Mouse (Mus musculus) kidney, postnatal 36 days (tissue): ENCODE results near the gene Zfp687.
"Not testable (repeated sequence)": the region's sequence is repeated elsewhere in the genome, so short reads cannot be mapped to it uniquely, and the experiment has no call there.

Experiments
- DNase-seq, 2 experiments: peaks; one replicate each; pipeline ENCODE4 v3.0.0; 2021 to 2022; ENCODE audit warnings: mixed read lengths in 2 of 2

Gene Zfp687

DNA sequence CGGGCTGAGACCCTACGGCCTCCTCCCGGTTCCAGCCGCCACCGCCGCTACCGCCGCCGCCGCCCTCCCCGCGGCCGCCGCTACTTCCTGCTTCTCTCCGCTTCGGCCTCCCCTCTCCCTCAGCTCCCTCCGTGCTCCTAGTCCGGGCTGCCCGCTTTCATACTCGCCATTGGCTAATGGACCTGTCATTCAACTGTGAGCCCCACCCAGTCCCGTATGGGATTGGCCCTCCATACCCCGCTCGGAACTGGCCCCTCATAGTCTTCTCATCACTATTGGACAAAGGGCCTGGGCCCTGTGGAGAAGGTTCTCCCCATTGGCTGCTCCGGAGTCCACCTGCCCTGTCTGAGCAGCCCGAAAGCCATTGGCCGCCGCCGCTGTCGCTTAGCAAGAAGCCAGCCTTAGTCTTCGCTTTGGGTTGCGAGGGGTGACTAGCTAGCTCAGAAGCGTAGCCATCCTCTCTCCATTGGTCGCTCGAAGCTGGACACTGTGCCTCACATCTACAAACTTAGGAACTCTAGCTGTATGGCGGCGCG lies at the start of gene Zfp687:
TSS of gene Zfp687 (minus strand) at position 112 of the 536 bp plus-strand sequence.
- DNase-seq, result peak; percentile 98 to 100

GRCm38 (mm10) chr3:95063741-95064140 lies 48.5 kb upstream of the Zfp687 start:
- DNase-seq, result no peak

GRCm38 (mm10) chr3:95058078-95058477 lies 42.8 kb upstream of the Zfp687 start:
- no peak for DNase-seq

DNA sequence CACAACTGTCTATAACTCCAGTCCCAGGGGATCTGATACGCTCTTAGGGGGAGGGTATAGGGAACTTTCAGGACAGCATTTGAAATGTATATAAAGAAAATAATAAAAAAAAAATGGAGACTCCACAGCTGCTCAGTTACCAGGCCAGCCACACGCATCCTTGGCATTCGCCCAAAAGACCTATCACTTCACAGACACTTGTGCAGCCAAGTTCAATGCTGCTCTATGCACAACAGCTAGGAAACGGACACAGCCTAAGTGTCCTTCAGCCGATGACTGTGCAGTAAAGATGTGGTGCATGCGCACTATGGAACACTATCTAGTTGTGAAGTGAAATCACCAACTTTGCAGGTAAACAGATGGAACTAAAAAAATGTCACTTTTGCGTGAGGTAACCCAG lies 41.0 kb upstream of the Zfp687 start:
- no peak for DNase-seq

DNA sequence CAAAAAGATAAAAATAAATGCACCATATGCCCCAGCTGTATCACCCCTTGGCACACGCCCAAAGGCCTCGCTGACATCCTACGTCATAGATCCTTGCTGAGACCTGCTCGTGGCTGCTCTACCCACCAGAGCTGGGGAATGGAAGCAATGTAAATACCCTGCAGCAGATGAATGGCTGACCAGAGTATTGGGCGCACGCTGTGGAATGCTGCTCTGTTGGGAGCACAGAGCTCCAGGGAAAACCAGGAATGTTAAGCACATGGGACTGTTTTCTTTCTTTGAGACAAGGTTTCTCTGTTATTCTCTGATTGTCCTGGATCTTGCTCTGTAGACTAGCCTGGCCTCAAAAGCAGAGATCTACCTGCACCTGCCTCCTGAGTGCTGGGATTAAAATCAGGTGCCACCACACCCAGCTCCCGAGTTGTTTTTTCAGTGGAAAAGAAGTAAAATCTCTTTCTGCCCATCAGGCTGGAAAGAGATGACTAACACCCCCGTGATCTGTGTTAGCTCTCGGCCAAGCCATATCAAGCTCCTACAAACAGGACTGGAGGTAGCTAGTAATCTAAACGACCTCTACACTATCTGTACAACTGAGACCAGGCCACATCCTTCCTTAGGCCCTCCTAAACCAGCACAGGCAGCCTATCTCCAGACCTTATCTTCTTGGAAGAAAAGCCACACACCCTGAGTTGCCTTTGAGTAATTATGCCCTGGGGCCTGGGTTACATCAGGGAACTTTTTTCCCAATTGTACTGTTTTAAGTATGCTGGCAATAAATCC lies 39.4 kb upstream of the Zfp687 start:
- peak in 1 of 2 experiments; percentile 23 for DNase-seq

DNA sequence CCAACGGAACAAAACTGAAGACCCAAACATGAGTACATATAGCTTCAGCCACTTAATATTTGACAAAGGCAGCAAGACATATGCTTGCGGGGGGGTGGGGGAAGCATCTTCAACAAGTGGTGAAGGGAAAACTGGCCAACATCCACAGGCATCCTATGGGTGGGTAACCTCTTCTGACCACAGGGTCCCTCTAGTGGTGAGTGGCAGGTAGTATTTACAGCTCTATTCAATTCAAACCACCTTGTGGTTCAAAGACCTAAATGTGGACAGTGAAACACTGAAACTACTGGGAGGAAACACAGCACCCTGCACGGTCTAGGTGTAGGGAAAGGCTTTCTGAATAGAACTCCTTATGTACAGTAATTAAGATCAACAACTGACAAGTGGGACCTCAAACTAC lies 38.5 kb upstream of the Zfp687 start:
- peak; percentile 48 to 58 for DNase-seq

GRCm38 (mm10) chr3:95052959-95053358 lies 37.7 kb upstream of the Zfp687 start:
- peak; percentile 68 to 72 for DNase-seq

DNA sequence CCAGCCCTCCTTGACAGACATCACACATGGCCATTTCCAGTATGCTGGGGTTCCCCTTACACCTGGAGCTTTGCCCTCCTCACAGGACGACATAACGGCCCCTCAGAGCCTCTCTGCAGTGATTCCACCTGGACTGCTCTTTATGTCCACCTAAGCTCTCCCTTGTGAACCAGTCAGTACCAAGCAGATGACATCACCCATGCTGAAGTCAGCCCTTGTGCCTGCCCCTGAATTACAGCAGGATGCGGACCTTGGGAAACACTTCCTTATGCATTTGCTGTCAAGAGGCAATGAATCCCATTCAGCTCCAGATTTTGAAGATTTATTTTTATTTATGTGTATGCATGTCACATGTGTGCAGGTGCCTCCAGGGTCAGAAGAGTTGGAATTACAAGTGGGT lies 32.7 kb upstream of the Zfp687 start:
- no peak for DNase-seq

DNA sequence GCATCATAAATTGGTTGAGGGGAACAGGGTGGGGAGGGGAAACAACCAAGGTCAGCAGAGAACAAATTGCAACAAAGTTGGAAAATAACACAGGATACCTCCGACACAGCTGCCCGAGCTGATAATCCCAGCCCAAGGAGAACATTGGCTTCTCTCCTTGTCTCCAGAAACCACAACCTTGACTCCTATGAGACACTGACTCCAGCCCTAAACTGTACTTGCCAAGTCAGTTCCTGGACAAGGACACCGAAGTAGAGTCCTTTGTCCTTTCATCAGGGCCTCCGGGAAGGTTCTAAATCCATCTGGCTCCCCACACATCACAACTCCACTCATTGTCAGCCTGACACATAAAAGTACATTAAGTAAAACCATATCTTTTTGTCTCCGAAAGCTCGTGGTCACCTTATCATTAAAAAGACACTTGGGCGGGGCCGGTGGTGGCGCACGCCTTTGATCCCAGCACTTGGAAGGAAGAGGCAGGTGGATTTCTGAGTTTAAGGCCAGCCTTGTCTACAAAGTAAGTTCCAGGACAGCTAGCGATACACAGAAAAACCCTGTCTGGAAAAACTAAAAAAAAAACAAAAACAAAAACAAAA lies 31.3 kb upstream of the Zfp687 start:
- no peak for DNase-seq

DNA sequence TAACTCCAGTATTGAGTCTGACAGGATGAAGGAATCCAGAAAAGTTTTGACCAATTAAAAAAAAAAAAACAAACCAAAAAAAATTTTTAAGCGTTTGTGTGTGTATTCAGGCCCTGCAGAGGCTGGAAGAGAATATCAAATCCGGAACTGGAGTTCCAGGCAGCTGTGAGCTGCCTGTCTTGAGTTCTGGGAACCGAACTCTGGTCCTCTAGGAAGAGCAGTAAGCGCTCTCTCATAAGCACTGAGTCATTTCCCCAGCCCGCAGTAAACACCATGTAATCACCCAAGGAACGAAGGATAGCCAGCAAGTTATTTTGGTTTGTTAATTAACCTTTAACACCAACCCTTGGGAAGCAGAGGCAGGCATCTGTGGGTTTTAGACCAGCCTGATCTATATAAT lies 28.0 kb upstream of the Zfp687 start:
- DNase-seq, result no peak

DNA sequence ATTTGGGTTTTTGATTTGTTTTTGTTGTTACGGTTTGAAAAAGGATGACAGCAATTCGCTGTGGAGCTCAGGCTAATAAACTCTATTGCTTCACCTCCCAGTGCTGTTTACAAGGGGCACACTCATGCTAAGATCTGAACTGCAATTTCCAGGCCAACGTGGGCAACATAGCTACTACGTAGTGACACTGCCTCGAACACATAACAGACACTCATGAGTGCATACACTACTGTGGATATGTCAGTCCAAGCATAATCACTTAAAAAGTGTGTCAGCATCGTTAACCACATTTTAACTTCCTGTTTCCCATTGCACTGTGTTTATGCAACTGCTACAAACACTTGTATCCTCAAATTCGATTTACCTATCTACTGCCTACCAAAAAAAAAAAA lies 27.6 kb upstream of the Zfp687 start:
- DNase-seq, result no peak

- DNase-seq, result peak; percentile 99
These were observed 27.1 kb upstream of the Zfp687 start, which contains the start of gene Psmd4 for GRCm38 (mm10) chr3:95042166-95042837. Gene Psmd4, minus strand, starts transcription at chr3:95042614.

DNA sequence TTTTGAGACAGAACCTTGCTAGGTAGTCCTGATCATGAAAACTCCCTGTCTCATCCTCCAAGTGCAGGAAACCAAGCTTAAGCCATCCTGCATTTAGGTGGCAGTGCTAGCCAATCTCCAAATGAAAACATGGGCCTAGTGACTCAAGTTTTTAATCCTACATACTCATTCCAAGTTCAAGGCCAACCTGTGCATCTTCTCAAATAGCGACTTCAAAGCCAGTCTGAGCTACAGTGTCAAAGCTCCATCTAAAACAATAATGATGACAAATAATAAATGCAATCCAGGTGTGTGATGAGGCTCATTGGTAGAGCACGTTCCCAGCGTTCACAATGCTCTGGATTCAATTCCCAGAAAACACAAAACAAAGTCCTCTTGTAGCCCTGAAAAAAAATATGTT lies 26.4 kb upstream of the Zfp687 start:
- no peak for DNase-seq

GRCm38 (mm10) chr3:95029953-95030352 lies 14.7 kb upstream of the Zfp687 start:
- no peak for DNase-seq

DNA sequence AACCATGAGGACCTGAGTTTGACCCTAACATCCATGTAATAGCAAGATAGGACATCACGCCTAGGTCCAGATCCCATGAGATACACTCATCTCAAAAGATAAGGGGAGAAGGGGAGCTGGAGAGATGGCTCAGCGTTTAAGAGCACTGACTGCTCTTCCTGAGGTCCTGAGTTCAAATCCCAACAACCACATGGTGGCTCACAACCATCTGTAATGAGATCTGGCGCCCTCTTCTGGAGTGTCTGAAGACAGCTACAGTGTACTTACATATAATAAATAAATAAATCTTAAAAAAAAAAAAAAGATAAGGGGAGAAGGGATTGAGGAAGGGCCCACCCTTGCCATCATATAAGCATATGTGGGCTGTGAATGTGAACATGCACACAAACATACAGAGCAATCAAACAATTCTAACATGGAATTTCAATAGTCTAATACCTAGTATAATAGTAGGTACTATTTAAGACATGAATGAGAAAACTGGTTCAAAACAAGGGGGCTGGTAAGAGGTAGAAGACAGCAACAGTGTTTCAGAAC lies 14.1 kb upstream of the Zfp687 start:
- DNase-seq, result not testable (repeated sequence)

GRCm38 (mm10) chr3:95028603-95029002 lies 13.4 kb upstream of the Zfp687 start:
- no peak for DNase-seq

- DNase-seq, result no peak
These were observed 12.5 kb upstream of the Zfp687 start for GRCm38 (mm10) chr3:95027701-95028100.

DNA sequence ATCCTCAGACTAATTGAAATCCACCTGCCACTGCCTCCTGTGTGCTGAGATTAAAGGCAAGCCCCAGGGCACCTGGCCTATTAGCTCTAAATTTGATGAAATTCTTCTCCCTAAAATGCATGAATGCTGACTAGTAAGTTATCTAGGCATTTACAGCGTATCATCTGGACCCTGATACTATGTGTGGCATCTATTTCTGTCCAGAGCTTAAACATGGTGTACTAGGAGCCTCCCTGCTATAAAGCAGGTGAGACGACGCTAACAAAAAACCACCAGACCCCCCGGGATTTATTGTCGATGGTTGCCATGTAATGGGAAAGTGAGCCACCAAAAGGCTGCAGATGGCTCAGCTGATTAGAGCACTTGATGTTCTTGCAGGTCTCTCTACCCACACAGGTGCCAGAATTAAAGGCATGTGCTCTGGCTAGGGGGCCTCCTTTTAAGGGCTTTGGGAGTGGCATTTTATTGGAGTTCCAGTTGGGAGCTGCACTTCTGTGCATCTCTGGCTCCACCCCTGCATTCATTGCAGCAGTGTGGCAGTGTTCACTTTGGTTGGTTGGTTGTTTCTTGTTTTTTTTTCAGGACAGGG lies 11.9 kb upstream of the Zfp687 start:
- DNase-seq, result no peak

- DNase-seq, result no peak
These were observed 10.0 kb upstream of the Zfp687 start for GRCm38 (mm10) chr3:95025202-95025601.

GRCm38 (mm10) chr3:95024551-95024950 lies 9.3 kb upstream of the Zfp687 start:
- peak; percentile 17 to 27 for DNase-seq

DNA sequence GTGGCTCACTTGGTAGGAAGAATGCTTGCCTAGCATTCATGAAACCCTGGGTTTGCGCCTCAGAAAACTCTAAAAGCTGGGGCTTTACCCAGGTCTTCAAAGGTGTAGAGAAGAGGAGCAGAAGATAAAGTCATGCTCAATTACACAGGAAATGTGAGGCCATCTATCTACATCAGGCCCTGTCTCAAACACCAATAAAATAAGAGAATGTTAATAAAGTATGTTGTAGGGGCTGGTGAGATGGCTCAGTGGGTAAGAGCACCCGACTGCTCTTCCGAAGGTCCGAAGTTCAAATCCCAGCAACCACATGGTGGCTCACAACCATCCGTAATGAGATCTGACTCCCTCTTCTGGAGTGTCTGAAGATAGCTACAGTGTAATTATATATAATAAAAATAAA lies 5.7 kb upstream of the Zfp687 start:
- not testable (repeated sequence) for DNase-seq

DNA sequence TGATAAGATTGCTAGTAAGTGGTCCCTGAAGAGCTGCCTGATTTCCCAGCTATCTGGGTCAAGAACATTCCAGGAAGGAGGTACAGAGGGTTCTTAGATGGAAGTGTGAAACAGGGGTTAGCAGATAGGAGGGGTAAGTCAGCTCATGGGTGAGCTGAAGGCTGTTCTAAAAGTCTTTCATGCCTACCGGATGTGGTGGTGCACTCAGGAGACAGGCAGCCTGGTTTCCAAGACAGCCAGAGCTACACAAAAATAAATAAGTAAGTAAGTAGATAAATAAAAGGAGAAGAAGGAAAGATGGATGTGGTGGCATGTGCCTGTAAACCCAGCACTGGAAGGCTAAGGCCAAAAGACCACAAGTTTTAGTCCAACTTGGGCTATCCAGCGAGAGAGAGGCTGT lies 3.5 kb upstream of the Zfp687 start:
- DNase-seq, result no peak

DNA sequence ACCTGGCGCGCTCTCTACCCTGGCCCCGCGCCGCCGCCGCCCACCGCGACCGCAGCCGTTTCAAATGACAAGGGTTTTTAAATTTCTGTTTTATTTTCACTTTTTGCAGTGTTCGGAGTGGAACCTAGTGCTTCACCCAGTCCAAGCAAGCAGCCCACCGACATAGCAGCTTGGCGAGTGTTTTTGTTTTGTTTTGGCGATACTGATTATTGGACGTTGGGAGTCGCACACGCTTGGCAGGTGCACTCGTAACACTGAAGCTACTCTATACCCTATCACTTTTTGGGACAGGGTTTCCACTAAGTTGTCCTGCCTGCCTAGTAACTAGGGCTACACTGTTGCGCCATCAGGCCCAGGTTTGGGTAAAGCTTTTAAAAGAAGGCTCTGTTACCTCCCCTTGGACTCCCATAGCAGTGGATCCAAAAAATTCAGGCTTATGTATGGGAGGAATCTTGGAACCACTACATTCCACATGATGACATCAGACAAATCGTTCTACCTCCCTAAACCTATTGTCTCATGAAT lies 1.3 kb upstream of the Zfp687 start:
- DNase-seq, result no peak
